Mouse (Mus musculus) gastrocnemius, postnatal 36 days (tissue): Measurements from ENCODE around the gene Ccnf. TPM values are rescaled to one million over a fixed set of nuclear protein-coding genes. Genes with fewer than 3 reads are reported as not detected.

Experiments
- DNase-seq, 2 experiments: peaks; one replicate each; pipeline ENCODE4 v3.0.0; 2022
- intact Hi-C: fragments of 180-260 bp; cut with DNase I; formaldehyde crosslinking; loops from one replicate; pipeline ENCODE4 v1.15.1; 2025
- long read RNA-seq, 2 experiments: library from polyadenylated mRNA; stranded (forward); transcript quantifications; one replicate each; pipeline ENCODE4 v2.0.0; 2021
- total RNA-seq, 2 experiments: library from RNA; stranded (reverse); gene quantifications; 2 replicates each; pipeline ENCODE4 v1.2.3; 2021

The Ccnf gene
- 1 to 10 TPM in 1 of 2 experiments, under 1 TPM in 1; 0.91 to 1.1 TPM for total RNA-seq
- long read RNA-seq, experiment 1, result 0 reads
- long read RNA-seq, experiment 2, result 0 reads

- intact Hi-C loops, result no loop called here
These were observed at the start of gene Ccnf for GRCm38 (mm10) chr17:24251320-24252069. Gene Ccnf (minus strand): TSS chr17:24251484.

GRCm38 (mm10) chr17:24300651-24301050 is 49.4 kb upstream of the Ccnf start:
- intact Hi-C loops, result no loop called here

More at GRCm38 (mm10) chr17:24251320-24252069, at the start of gene Ccnf:
- DNase-seq, result peak; percentile 89 to 92

GRCm38 (mm10) chr17:24289338-24289737 is 38.1 kb upstream of the Ccnf start:
- no peak for DNase-seq
- intact Hi-C loops, result no loop called here

More at GRCm38 (mm10) chr17:24300651-24301050, 49.4 kb upstream of the Ccnf start:
- DNase-seq, result no peak

- no peak for DNase-seq
- intact Hi-C loops, result no loop called here
These were observed 37.2 kb upstream of the Ccnf start for GRCm38 (mm10) chr17:24288477-24288876.

GRCm38 (mm10) chr17:24285680-24286079 is 34.4 kb upstream of the Ccnf start:
- DNase-seq, result no peak
- intact Hi-C loops, result no loop called here

- intact Hi-C loops, result no loop called here
- no peak for DNase-seq
These were observed 32.1 kb upstream of the Ccnf start for GRCm38 (mm10) chr17:24283266-24283818.

GRCm38 (mm10) chr17:24282637-24283036 is 31.4 kb upstream of the Ccnf start:
- intact Hi-C loops, result no loop called here
- DNase-seq, result no peak

- intact Hi-C loops, result no loop called here
- no peak for DNase-seq
These were observed 28.6 kb upstream of the Ccnf start for GRCm38 (mm10) chr17:24279907-24280306.

GRCm38 (mm10) chr17:24267133-24267532 is 15.8 kb upstream of the Ccnf start:
- DNase-seq, result no peak
- intact Hi-C loops, result no loop called here

- no peak for DNase-seq
- intact Hi-C loops, result no loop called here
These were observed 13.5 kb upstream of the Ccnf start for GRCm38 (mm10) chr17:24264766-24265165.

- intact Hi-C loops, result no loop called here
These were observed 9.2 kb upstream of the Ccnf start for GRCm38 (mm10) chr17:24260516-24260915.

GRCm38 (mm10) chr17:24259702-24260101 is 8.4 kb upstream of the Ccnf start:
- intact Hi-C loops, result no loop called here
- DNase-seq, result no peak

More at GRCm38 (mm10) chr17:24260516-24260915, 9.2 kb upstream of the Ccnf start:
- no peak for DNase-seq

- no peak for DNase-seq
- intact Hi-C loops, result no loop called here
These were observed 7.7 kb upstream of the Ccnf start for GRCm38 (mm10) chr17:24258981-24259380.

GRCm38 (mm10) chr17:24252329-24252728 is 1.0 kb upstream of the Ccnf start:
- intact Hi-C loops, result no loop called here
- no peak for DNase-seq

- intact Hi-C loops, result no loop called here
- no peak for DNase-seq
These were observed 330 bp downstream of the Ccnf start for GRCm38 (mm10) chr17:24250988-24251319.

GRCm38 (mm10) chr17:24248641-24249040 is 2.6 kb downstream of the Ccnf start:
- intact Hi-C loops, result no loop called here
- DNase-seq, result no peak

- DNase-seq, result no peak
- intact Hi-C loops, result loop anchor here (5.0 kb wide), 1 partner anchor 72 kb away; no protein-coding TSS in a partner anchor
These were observed 7.2 kb downstream of the Ccnf start for GRCm38 (mm10) chr17:24244061-24244460.

GRCm38 (mm10) chr17:24243311-24243969 is 7.8 kb downstream of the Ccnf start:
- intact Hi-C loops, result loop anchor here (5.0 kb wide), 1 partner anchor 71 kb away; no protein-coding TSS in a partner anchor
- DNase-seq, result no peak

- intact Hi-C loops, result no loop called here
These were observed 14.4 kb downstream of the Ccnf start for GRCm38 (mm10) chr17:24236921-24237320.

GRCm38 (mm10) chr17:24236479-24236878 is 14.8 kb downstream of the Ccnf start:
- DNase-seq, result no peak
- intact Hi-C loops, result no loop called here

More at GRCm38 (mm10) chr17:24236921-24237320, 14.4 kb downstream of the Ccnf start:
- DNase-seq, result no peak

- DNase-seq, result no peak
- intact Hi-C loops, result no loop called here
These were observed 23.3 kb downstream of the Ccnf start for GRCm38 (mm10) chr17:24227941-24228340.
